Mouse (Mus musculus) T-helper 2 cell (primary cell): ENCODE results near the gene Igsf9b.

ENCODE experiments used
- in situ Hi-C: fragments of 300-600 bp; cut with MboI, MseI; formaldehyde crosslinking; loops from one replicate; pipeline ENCODE4 v1.15.1; 2025; ENCODE audit warnings: high pct_unique_total_duplicates

The Igsf9b gene

DNA sequence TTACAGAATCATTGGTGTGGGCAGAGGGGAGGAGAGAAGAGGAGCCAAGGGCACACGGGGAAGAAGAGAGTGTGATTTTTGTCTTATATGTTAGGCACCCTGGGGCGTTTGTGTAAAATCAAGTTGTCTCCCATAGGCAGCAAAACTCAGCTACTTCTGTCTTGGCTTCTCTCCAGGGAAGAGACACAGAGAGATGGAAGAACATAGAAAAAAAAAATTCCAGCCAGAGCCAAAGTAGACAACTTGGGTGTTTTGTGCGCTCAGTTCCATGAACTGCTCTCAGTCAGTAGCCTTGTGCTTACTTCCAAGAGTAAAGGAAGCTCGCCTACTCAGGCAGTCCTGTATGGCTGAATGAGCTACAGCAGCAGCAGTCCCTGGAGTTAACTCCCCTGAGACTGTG is 31.4 kb downstream of the Igsf9b start:
- in situ Hi-C loops = no loop called here

DNA sequence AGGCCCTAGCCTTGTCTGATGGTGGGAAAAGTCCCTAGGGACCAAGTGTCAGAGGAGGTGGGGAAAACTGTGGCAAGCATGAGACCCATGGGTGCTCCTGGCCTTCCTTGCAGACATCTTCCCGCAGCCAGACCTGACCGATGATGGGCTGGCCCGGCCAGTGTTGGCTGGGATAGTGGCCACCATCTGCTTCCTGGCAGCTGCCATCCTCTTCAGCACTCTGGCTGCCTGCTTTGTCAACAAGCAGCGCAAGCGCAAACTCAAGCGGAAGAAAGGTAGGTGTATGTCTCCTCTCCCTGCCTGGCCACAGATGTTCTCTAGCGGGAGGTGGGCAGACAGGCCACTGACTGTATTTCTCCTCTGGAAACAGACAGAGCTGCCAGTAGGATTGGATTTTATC is 32.5 kb downstream of the Igsf9b start:
- in situ Hi-C loops = no loop called here

DNA sequence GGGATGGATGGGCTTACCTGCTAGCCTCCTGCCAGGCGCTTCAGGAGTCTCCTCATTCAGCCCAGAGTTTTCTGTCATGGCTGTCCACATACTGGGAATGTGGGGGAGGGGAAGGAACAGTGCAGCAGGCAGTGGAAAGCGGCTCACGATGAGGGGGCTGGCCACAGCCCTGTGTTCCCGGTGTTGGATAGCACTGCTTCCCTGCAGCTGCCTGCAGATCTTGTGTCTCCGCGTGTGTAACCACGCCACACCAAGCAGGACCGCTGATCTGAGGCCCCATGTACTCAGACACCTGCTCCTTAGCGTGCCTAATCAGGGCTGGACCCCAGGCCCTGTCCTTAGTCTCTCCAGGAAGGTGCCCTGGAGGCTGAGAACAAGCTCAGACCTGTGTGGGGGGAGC is 35.9 kb downstream of the Igsf9b start:
- in situ Hi-C loops = no loop called here

DNA sequence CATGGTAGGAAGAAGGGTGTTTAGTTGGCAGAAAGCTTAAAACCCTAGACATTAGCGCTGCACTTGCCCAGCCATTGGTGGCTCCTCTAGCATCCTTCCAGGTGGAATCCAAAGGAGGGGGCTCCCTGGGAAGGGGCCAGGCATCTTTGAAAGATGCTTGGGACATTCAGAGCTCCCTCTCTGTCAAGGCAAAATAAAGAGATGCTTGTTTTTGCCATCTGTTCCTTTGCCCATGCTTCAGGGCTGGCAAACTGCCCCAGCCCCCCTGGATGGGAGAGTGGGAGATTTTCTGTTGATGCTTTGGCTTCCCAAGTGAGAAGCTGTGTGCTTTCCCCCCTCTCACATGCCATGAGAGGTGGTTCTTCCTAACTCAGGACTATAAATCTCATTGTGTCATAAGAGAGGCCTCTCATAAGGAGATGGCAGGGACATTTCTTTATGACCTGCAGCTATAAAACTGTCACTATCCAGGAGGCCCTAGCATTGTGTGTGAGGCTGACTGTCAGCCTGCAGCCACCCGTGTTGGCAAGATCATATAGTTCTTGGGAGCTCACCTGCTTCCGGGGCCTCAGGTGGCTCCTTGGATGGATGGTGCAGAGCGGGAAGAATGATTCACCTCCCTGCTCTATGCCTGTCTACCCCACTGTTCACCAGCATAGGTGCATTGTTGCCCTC is 38.1 kb downstream of the Igsf9b start:
- in situ Hi-C loops = no loop called here

DNA sequence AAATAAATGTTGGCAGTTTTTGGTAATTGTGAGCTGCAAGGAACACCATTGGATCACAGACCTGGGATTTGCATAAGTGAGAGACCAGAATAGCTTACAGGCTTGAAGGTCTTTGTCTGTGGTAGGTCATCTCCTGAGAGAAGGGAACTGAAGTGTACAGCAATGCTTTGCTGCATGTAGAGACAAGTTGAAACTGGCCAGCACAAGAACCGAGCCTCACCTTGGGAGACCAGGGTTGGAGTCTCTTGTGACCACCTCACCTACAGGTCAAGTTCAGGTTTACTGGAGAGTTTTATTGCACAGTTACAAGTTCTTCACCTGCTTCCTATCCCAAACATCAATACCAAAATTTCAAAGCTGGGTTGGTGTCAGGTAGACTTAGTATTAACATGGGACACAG is 40.2 kb downstream of the Igsf9b start:
- in situ Hi-C loops = no loop called here

DNA sequence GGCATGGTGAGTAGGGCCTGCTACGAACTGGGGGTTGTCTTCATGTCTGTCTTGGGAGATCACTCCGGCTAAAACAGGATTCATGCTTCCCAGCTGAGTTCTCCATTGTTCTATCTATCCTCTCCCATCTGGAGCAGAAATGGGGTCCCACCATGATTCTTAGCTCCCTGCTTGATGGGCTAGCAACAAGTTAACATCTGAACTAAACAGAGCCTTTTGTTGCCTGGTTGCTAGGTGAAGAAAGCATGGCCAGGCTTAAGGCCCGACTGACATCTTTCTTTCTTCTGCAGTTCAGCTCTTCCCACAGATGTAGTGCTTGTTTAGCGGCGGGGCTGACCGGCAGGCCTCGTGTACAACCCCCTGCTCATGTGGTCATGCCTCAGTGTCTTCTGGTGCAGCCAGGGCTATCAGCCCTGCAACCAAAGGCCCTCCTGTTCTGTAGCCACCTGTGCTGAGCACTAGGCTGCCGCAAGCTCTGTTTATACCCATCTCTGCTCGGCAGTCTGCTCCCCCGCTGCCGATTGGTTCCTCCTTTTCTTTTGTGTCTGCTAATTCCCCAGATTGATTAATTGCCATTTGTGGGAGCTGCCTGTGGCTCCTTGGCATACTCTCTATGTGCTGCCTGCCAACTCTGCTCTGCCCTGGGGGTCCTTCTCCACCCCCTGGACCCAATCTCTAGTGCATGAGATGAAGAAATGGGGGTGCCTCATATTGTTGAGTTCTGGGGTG is 47.7 kb downstream of the Igsf9b start:
- in situ Hi-C loops = no loop called here

DNA sequence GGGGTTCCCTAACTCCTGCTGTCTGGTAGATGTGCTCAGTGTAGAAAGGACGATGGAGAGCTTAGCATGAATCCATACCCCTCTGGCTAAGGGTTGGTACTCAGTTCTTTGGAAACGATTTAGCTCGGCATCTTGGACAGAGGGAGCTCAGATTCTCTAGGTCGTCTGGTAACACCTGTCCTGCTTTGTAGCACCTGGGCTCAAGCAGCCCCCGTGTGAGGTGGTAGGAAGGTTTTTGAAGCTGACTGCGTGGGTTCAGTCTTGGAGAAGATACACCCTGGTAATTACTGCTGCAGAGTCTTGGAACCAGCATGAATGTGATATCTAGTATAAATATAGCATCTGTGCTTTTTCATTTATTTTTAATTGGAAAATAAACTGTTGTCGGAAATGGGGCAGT is 54.1 kb downstream of the Igsf9b start:
- in situ Hi-C loops = no loop called here

DNA sequence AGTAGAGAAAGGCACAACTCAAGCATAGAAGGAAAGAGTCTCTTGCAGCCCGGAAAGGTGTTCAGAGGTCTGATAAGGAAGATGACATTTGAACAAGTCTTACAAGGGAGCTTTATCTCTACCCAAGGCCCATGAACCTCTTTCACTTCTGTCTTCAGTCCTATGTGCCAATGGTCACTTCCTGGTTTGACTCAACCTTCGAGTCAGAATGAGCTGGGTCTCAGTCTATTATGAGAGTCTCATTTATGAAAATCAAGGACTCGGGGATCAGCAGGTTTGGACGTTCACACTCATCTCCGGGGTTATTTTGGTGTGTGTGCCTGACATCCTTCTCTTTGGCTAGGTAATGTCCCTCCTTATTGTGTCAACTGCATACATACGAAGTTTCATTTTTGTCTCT is 58.9 kb downstream of the Igsf9b start:
- in situ Hi-C loops = no loop called here

DNA sequence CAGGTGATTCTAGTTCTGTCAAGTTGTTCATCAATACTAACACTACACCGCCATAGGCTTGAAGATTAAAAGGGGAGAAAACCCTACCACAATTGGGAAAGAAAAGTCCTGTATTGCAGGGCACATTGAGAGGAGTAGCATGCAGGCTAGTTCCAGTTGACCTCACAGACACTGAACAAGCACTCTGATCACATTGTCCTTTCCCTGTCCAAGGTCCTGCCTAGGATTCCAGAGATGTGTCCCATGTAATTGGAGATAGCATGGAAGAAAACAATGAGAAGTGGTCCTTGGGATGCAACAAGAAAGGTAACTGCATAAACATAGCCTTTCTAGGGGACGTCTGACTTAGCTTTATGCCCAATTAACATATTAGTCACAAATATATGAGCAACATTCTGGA is 68.2 kb downstream of the Igsf9b start:
- in situ Hi-C loops = no loop called here

DNA sequence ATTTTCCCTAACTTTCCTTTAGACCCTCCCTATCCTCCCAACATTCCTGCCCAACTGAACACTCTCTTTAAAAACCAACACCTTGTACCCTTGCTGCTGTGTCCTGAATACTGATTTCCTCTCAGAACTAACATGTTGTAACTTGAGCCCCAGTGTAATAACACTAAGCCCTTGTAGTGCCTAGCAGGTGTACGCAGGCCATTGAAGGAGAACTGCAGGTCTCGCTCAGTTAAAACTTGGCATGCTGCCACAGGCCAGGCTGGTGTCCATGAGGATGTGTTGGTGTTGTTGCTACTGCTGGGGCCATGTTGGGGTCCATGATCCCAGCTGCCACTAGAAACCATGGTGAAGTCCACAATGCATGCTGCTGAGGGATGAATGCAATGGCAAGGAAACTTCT is 70.1 kb downstream of the Igsf9b start:
- in situ Hi-C loops = no loop called here

DNA sequence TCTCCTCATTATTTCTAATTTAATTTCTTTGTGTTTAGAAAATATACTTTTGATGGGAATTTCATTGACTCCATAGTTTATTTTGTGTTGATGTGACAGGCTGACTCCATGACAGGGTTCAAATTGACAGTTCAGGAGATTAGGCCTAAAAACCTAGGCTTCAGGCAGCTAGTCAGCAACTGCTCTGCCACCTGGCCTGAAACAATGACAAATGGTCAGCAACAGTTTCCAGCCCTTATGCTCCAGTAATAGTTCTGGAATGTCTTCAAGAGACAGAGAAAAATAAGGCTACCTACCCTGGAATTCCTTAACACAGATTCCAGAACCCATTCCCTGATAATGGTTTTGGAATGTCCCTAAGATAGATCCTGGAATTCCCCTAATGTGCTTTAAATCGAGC is 76.7 kb downstream of the Igsf9b start:
- in situ Hi-C loops = no loop called here

DNA sequence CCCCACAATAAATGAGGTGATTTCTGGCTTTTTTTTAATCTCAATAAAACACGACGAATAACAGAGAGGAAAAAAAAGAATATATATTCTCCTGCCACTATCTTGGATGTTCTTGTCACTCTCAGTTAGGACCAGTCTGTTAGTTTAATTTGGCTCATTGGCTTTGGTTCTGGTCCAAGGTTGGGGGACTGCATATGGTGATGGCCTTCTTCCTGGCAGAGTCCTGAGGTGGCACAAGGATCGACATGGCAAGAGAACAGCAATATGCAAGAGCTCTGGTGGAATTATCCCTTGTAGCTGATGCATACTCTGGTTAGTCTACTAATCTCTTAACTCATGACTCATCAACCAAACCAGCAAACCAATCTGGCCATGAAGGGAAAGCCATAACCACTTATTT is 87.9 kb downstream of the Igsf9b start:
- in situ Hi-C loops = no loop called here

DNA sequence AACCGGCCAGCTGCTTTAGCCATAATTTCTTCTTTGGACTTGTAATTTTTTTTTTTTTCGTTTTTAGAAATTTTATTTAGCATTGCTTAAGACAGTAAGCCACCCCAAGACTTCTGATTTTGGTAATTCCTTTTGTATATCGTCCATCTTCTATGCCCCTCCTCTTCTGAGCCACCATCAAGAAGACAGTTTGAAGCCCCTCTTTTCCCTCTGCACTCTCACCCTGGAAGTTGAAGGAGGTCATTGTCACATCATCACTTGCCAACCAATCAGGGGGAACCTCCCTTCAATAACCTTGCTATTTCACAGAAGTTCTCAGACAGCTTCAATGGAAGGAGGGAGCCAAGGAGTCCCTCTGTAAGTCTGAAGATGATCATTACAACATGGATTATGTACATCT is 97.5 kb downstream of the Igsf9b start, which contains the start of gene Spata19:
Gene Spata19 (plus strand): TSS at position 301 of the 400 bp plus-strand sequence.
- in situ Hi-C loops = no loop called here

DNA sequence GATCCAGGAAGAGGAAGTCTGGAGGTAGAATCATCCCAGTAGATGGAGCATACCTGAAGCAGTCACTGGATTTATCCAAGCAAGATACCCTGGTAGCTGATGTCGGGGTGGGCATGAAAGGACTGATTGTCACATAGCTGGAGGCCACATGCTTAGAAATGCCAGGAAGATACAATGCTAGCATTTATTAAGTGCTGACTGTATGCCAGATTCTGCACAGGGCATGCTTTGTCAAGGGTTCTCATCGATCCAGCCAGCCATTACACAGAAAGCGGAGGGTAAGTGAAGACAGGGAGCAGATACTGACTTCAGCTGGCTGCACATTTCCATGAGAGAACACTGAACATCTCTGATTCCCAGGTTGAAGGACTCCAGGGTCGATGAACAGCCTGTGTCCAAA is 102.2 kb downstream of the Igsf9b start:
- in situ Hi-C loops = no loop called here
